Mouse (Mus musculus) inflammation-experienced regulatory T-cells, adult 16 weeks (primary cell): ENCODE data around the gene Aldh5a1. TPM values are rescaled to one million over a fixed set of nuclear protein-coding genes. Genes with fewer than 3 reads are reported as not detected.

Experiments used
- polyA plus RNA-seq: library from polyadenylated mRNA; unstranded; fragments of 100-300 nt; shearing (Covaris generic); gene quantifications from one replicate; pipeline ENCODE4 v1.2.1, GENCODE M21; 2017

The Aldh5a1 gene
- polyA plus RNA-seq = 0.17 TPM

GRCm38 (mm10) chr13:24937108-24937838, at the start of gene Aldh5a1:
Gene Aldh5a1, minus strand, starts transcription at chr13:24937661.

GRCm38 (mm10) chr13:24942512-24943282, 5.2 kb upstream of the Aldh5a1 start, which contains the start of gene Gpld1:
Gene Gpld1, plus strand, starts transcription at chr13:24943152.

Other genes with a start within 250 kb of the Aldh5a1 start
- not detected for gene Armh2, start 196.4 kb downstream of the Aldh5a1 start, polyA plus RNA-seq
- gene Gmnn, start 175.7 kb downstream of the Aldh5a1 start, polyA plus RNA-seq = 30.6 TPM
- 14.0 TPM for gene BC005537, start 136.0 kb downstream of the Aldh5a1 start, polyA plus RNA-seq
- 85.2 TPM for gene Acot13, start 106.1 kb downstream of the Aldh5a1 start, polyA plus RNA-seq
- 49.1 TPM for gene Tdp2, start 106.0 kb downstream of the Aldh5a1 start, polyA plus RNA-seq
- gene D130043K22Rik, start 92.5 kb downstream of the Aldh5a1 start, polyA plus RNA-seq = 1.1 TPM
- gene Gpld1, start 5.5 kb upstream of the Aldh5a1 start, polyA plus RNA-seq = 5.9 TPM
- 3.9 TPM for gene Mrs2, start 82.7 kb upstream of the Aldh5a1 start, polyA plus RNA-seq
- gene Dcdc2a, start 118.3 kb upstream of the Aldh5a1 start, polyA plus RNA-seq = not detected